Comparison of ENCODE assay signal across 8 mouse cellular contexts in genomic region chr7:80992063-80992462, GRCm38 (mm10). TPM values are rescaled to one million over a fixed set of nuclear protein-coding genes. Genes with fewer than 3 reads are reported as not detected.
A peak's percentile ranks its signal among the peaks of the same experiment; 100 is the strongest.
DNase-seq lines count a peak whose midpoint lies in the region; ATAC-seq lines count a peak whose summit lies in the region.
"Had no signal": no experiment of that assay in that cellular context is flagged by ENCODE, and none has a peak within 500 bp of the region (broad histone marks: within the 10 kb centered on the region; RNA-seq: fewer than 3 reads in every experiment).

No protein-coding gene starts in this region.

- H3K9ac ChIP-seq in lung, embryonic 15.5 days = peak overlapping the region; percentile 95
- H3K9ac ChIP-seq in forebrain, embryonic 13.5 days = peak overlapping the region; percentile 96; the same call in 1 of the 2 replicates
- peak overlapping the region; percentile 91; the same call in 1 of the 2 replicates for H3K9ac ChIP-seq in limb, embryonic 15.5 days
- H3K9ac ChIP-seq in stomach, embryonic 16.5 days (ENCODE audit: low read length) = peak overlapping the region; percentile 100

- no peak for DNase-seq in lung, postnatal 14 days
- DNase-seq in spleen, postnatal 4 days (ENCODE audit: low spot score in 2 of 2) = no peak
- DNase-seq: right cerebral cortex, postnatal 25 days had no signal

- peak overlapping the region; percentile 96 for H3K27ac ChIP-seq in lung, embryonic 15.5 days
- no peak overlapping the region for H3K27ac ChIP-seq in forebrain, embryonic 13.5 days
- H3K27ac ChIP-seq in limb, embryonic 15.5 days = peak overlapping the region; percentile 92
- H3K27ac ChIP-seq in stomach, embryonic 16.5 days (ENCODE audit: low read length) = peak overlapping the region; percentile 96

- WGBS in lung, embryonic 15.5 days = 45% methylated on average over 6 of the region's 6 CpGs
- 77% methylated on average over 6 of the region's 6 CpGs for WGBS in forebrain, embryonic 13.5 days
- WGBS in limb, embryonic 15.5 days = 54% methylated on average over 6 of the region's 6 CpGs
- 48% methylated on average over 6 of the region's 6 CpGs for WGBS in stomach, embryonic 16.5 days

- no peaks in the 10 kb centered on the region for H3K36me3 ChIP-seq in lung, embryonic 15.5 days
- H3K36me3 ChIP-seq in forebrain, embryonic 13.5 days (ENCODE audit: poor library complexity, severe bottlenecking) = no peaks in the 10 kb centered on the region
- peaks cover 3% of the 10 kb centered on the region; the same call in 1 of the 2 replicates for H3K36me3 ChIP-seq in limb, embryonic 15.5 days
- no peaks in the 10 kb centered on the region for H3K36me3 ChIP-seq in stomach, embryonic 16.5 days (ENCODE audit: control insufficient read depth, insufficient read depth, low read length)

- no peaks in the 10 kb centered on the region for H3K9me3 ChIP-seq in lung, embryonic 15.5 days
- no peaks in the 10 kb centered on the region for H3K9me3 ChIP-seq in forebrain, embryonic 13.5 days (replicated peaks)
- H3K9me3 ChIP-seq in limb, embryonic 15.5 days = no peaks in the 10 kb centered on the region
- H3K9me3 ChIP-seq in stomach, embryonic 16.5 days (replicated peaks; ENCODE audit: control insufficient read depth, low read length) = no peaks in the 10 kb centered on the region

- no peak for ATAC-seq in lung, embryonic 15.5 days (ENCODE audit: borderline replicate concordance, extremely low read depth, low FRiP score, low TSS enrichment)
- ATAC-seq in forebrain, embryonic 13.5 days = no peak
- ATAC-seq in limb, embryonic 15.5 days (ENCODE audit: insufficient number of reproducible peaks, low FRiP score, low TSS enrichment, low read depth) = no peak
- no peak for ATAC-seq in stomach, embryonic 16.5 days (ENCODE audit: insufficient read depth, low FRiP score)
- no peak for ATAC-seq in granulocyte monocyte progenitor cell, adult 5-6 weeks (replicated peaks; ENCODE audit: poor library complexity, severe bottlenecking)

- no peaks in the 10 kb centered on the region for H3K27me3 ChIP-seq in lung, embryonic 15.5 days
- H3K27me3 ChIP-seq in forebrain, embryonic 13.5 days = no peaks in the 10 kb centered on the region
- no peaks in the 10 kb centered on the region for H3K27me3 ChIP-seq in limb, embryonic 15.5 days
- H3K27me3 ChIP-seq in stomach, embryonic 16.5 days (ENCODE audit: control insufficient read depth, insufficient read depth, low read length) = no peaks in the 10 kb centered on the region

- peak overlapping the region; percentile 95 for H3K4me3 ChIP-seq in lung, embryonic 15.5 days
- H3K4me3 ChIP-seq in forebrain, embryonic 13.5 days = peak overlapping the region; percentile 59
- peak overlapping the region; percentile 95 for H3K4me3 ChIP-seq in limb, embryonic 15.5 days
- peak overlapping the region; percentile 98 for H3K4me3 ChIP-seq in stomach, embryonic 16.5 days (replicated peaks; ENCODE audit: low read length)

- peaks cover 42% of the 10 kb centered on the region for H3K4me1 ChIP-seq in lung, embryonic 15.5 days
- peaks cover 34% of the 10 kb centered on the region for H3K4me1 ChIP-seq in forebrain, embryonic 13.5 days
- H3K4me1 ChIP-seq in limb, embryonic 15.5 days = peaks cover 30% of the 10 kb centered on the region
- peaks cover 22% of the 10 kb centered on the region for H3K4me1 ChIP-seq in stomach, embryonic 16.5 days (ENCODE audit: control insufficient read depth, insufficient read depth, low read length)

- H3K4me2 ChIP-seq in lung, embryonic 15.5 days = peak overlapping the region; percentile 74
- H3K4me2 ChIP-seq in forebrain, embryonic 13.5 days = peak overlapping the region; percentile 89
- peak overlapping the region; percentile 73 for H3K4me2 ChIP-seq in limb, embryonic 15.5 days
- peak overlapping the region; percentile 95 for H3K4me2 ChIP-seq in stomach, embryonic 16.5 days (ENCODE audit: low read depth, low read length)

RNA-seq across cellular contexts. Expression of gene Zfp592, which starts 1.4 kb away (rescaled TPM):
- polyA plus RNA-seq in lung, embryonic 15.5 days (2015; fragmentation: Nextera tagmentation; extraction: Ambion mirVana) = 11.5 and 14.1 TPM in 2 replicates
- 8.3 and 9.8 TPM in 2 replicates for polyA plus RNA-seq in forebrain, embryonic 13.5 days (2015; fragmentation: Nextera tagmentation; extraction: Ambion mirVana)
- 11.8 and 15.6 TPM in 2 replicates for polyA plus RNA-seq in limb, embryonic 15.5 days (2015; fragmentation: Nextera tagmentation; extraction: Ambion mirVana)
- polyA plus RNA-seq in stomach, embryonic 16.5 days (2015; fragmentation: Nextera tagmentation; extraction: Ambion mirVana) = 11.5 and 12.1 TPM in 2 replicates
- total RNA-seq in granulocyte monocyte progenitor cell, adult 5-6 weeks (2014; fragmentation: Nextera tagmentation) = 26.4 and 37.5 TPM in 2 replicates
- total RNA-seq in granulocyte monocyte progenitor cell, adult 5-6 weeks (2017) = 21.8 and 24.4 TPM in 2 replicates

RNA-seq across cellular contexts. Expression of gene Sec11a, which starts 44.5 kb away (rescaled TPM):
- 221 and 229 TPM in 2 replicates for polyA plus RNA-seq in lung, embryonic 15.5 days (2015; fragmentation: Nextera tagmentation; extraction: Ambion mirVana)
- polyA plus RNA-seq in forebrain, embryonic 13.5 days (2015; fragmentation: Nextera tagmentation; extraction: Ambion mirVana) = 165 and 169 TPM in 2 replicates
- polyA plus RNA-seq in limb, embryonic 15.5 days (2015; fragmentation: Nextera tagmentation; extraction: Ambion mirVana) = 219 and 230 TPM in 2 replicates
- polyA plus RNA-seq in stomach, embryonic 16.5 days (2015; fragmentation: Nextera tagmentation; extraction: Ambion mirVana) = 227 and 228 TPM in 2 replicates
- 144 and 167 TPM in 2 replicates for total RNA-seq in granulocyte monocyte progenitor cell, adult 5-6 weeks (2014; fragmentation: Nextera tagmentation)
- total RNA-seq in granulocyte monocyte progenitor cell, adult 5-6 weeks (2017) = 393 and 465 TPM in 2 replicates
